8 mouse cellular contexts compared by ENCODE assay signal in the genomic region with DNA sequence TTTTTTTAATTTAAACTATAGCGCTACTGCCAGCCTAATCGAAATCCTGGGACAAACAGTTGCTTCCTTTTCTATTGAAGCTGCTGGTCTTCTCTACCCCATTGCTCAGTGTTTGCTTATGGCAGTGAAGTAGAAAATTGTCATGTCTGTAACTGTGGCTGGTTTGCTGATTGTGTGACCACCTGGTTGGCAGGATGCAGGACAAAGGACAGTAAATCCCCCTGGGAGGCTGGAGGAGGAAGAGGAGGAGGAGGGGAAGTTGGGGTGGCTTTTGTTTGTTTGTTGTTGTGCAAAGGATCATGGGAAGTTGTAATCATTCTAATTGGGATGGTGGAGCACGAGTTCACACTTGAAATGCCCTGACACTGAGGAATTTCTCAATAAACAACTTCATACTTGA. TPM values are rescaled to one million over a fixed set of nuclear protein-coding genes. Genes with fewer than 3 reads are reported as not detected.
DNase-seq lines count a peak whose midpoint lies in the region; ATAC-seq lines count a peak whose summit lies in the region.
"Had no signal": no experiment of that assay in that cellular context is flagged by ENCODE, and none has a peak within 500 bp of the region (broad histone marks: within the 10 kb centered on the region; RNA-seq: fewer than 3 reads in every experiment).

No protein-coding gene starts in this region.

- WGBS in embryonic facial prominence, embryonic 11.5 days, result 10% methylated on average over 3 of the region's 3 CpGs
- WGBS in limb, embryonic 11.5 days, result 31% methylated on average over 3 of the region's 3 CpGs

- H3K4me2 ChIP-seq in embryonic facial prominence, embryonic 11.5 days (ENCODE audit: low read depth, low read length), result no peak overlapping the region
- no peak overlapping the region; the same call in 1 of the 2 replicates for H3K4me2 ChIP-seq in limb, embryonic 11.5 days (ENCODE audit: low read depth, severe bottlenecking)

- H3K4me1 ChIP-seq in embryonic facial prominence, embryonic 11.5 days (ENCODE audit: control insufficient read depth, insufficient read depth, low read length), result no peaks in the 10 kb centered on the region
- H3K4me1 ChIP-seq in limb, embryonic 11.5 days (ENCODE audit: control insufficient read depth, insufficient read depth, low read length), result peaks cover 17% of the 10 kb centered on the region

- no peaks in the 10 kb centered on the region for H3K36me3 ChIP-seq in embryonic facial prominence, embryonic 11.5 days (replicated peaks; ENCODE audit: control insufficient read depth, insufficient read depth, low read depth, low read length)
- no peaks in the 10 kb centered on the region for H3K36me3 ChIP-seq in limb, embryonic 11.5 days (ENCODE audit: control insufficient read depth, insufficient read depth, low read length)

- no peaks in the 10 kb centered on the region for H3K27me3 ChIP-seq in embryonic facial prominence, embryonic 11.5 days (ENCODE audit: control insufficient read depth, insufficient read depth, low read length)
- no peaks in the 10 kb centered on the region for H3K27me3 ChIP-seq in limb, embryonic 11.5 days (ENCODE audit: control insufficient read depth, insufficient read depth, low read length)

- H3K4me3 ChIP-seq in embryonic facial prominence, embryonic 11.5 days (ENCODE audit: low read depth, low read length), result no peak overlapping the region
- no peak overlapping the region for H3K4me3 ChIP-seq in limb, embryonic 11.5 days (ENCODE audit: low read depth, low read length)

- H3K9me3 ChIP-seq in embryonic facial prominence, embryonic 11.5 days (replicated peaks; ENCODE audit: control insufficient read depth, low read length), result no peaks in the 10 kb centered on the region
- no peaks in the 10 kb centered on the region for H3K9me3 ChIP-seq in limb, embryonic 11.5 days (ENCODE audit: control insufficient read depth, low read length)

- no peak overlapping the region for H3K9ac ChIP-seq in embryonic facial prominence, embryonic 11.5 days (replicated peaks; ENCODE audit: low read length)
- H3K9ac ChIP-seq in limb, embryonic 11.5 days (ENCODE audit: low read length), result no peak overlapping the region

- DNase-seq in kidney, adult 9 months, result peak; percentile 30
- DNase-seq in kidney, postnatal 4 days, result no peak
- DNase-seq in embryonic facial prominence, embryonic 11.5 days (ENCODE audit: low spot score), result peak; percentile 57
- DNase-seq in limb, embryonic 11.5 days (ENCODE audit: low spot score), result peak; percentile 52
- no peak for DNase-seq in cerebellum, postnatal 36 days
- DNase-seq: lung, postnatal 4 days had no signal

- peak overlapping the region; percentile 22; the same call in 1 of the 2 replicates for H3K27ac ChIP-seq in embryonic facial prominence, embryonic 11.5 days (replicated peaks; ENCODE audit: low read depth, low read length)
- 0 out of 2 replicates have a peak overlapping the region, but pooled peaks have one; percentile 22 for H3K27ac ChIP-seq in limb, embryonic 11.5 days (replicated peaks; ENCODE audit: low read depth, low read length)

- ATAC-seq in common myeloid progenitor, adult 5-6 weeks (replicated peaks; ENCODE audit: low read depth, poor library complexity, severe bottlenecking), result 0 out of 2 replicates have a peak, but pooled peaks have one; percentile 11
- no peak for ATAC-seq in embryonic facial prominence, embryonic 11.5 days (replicated peaks; ENCODE audit: insufficient number of reproducible peaks, low FRiP score, low TSS enrichment, low read depth)
- ATAC-seq in limb, embryonic 11.5 days (ENCODE audit: insufficient number of reproducible peaks, low FRiP score, low TSS enrichment, low read depth), result no peak
- no peak for ATAC-seq in erythroblast, adult 5-6 weeks (replicated peaks; ENCODE audit: low FRiP score, poor library complexity, severe bottlenecking)

RNA-seq across cellular contexts. Expression of a gene that starts 38.8 kb away (rescaled TPM):
- total RNA-seq in common myeloid progenitor, adult 5-6 weeks (2017), result 0.05 and 0.58 TPM in 2 replicates
- polyA plus RNA-seq in embryonic facial prominence, embryonic 11.5 days (2014; fragmentation: Nextera tagmentation; extraction: Ambion mirVana), result 65.0 and 68.1 TPM in 2 replicates
- 71.0 and 71.8 TPM in 2 replicates for polyA plus RNA-seq in limb, embryonic 11.5 days (2014; fragmentation: Nextera tagmentation; extraction: Ambion mirVana)
- not detected in 2 replicates for total RNA-seq in erythroblast, adult 5-6 weeks (2015; ENCODE audit: low replicate concordance)
- total RNA-seq in erythroblast, adult 5-6 weeks (2017; ENCODE audit: low replicate concordance), result 0.26 and 10.9 TPM in 2 replicates

Comparison
In these comparisons a context has a peak if more than half of its experiments do, and no peak if none do; other contexts are left out.
1. DNase-seq: peak in kidney, adult 9 months (single experiment), embryonic facial prominence, embryonic 11.5 days (single experiment) and limb, embryonic 11.5 days (single experiment); none in kidney, postnatal 4 days (0 of 2) and cerebellum, postnatal 36 days (0 of 2).